Mouse (Mus musculus) neural tube, embryonic 12.5 days (tissue): ENCODE data around the gene Gm43517. TPM values are rescaled to one million over a fixed set of nuclear protein-coding genes. Genes with fewer than 3 reads are reported as not detected.
A peak's percentile ranks its signal among the peaks of the same experiment; 100 is the strongest.

Experiments used
- ATAC-seq: fragments of 200-750 bp; cut with Nextera tagmentation; 2 replicates; pipeline ENCODE4 v1.8.0; 2017; ENCODE audit warnings: low read depth, mild to moderate bottlenecking, moderate TSS enrichment, moderate library complexity; ENCODE audit not compliant: low FRiP score
- H3K27ac ChIP-seq: fragments of 300-500 bp; sonication (generic); 2 replicates; pipeline ENCODE4 v1.5.1; 2016
- H3K27me3 ChIP-seq: fragments of 300-500 bp; sonication (generic); replicated peaks from 2 replicates; pipeline ENCODE4 v1.6.1; 2016; ENCODE audit warnings: mild to moderate bottlenecking
- H3K36me3 ChIP-seq: fragments of 300-500 bp; sonication (generic); 2 replicates; pipeline ENCODE4 v1.6.1; 2016; ENCODE audit warnings: mild to moderate bottlenecking
- H3K4me1 ChIP-seq: fragments of 300-500 bp; sonication (generic); 2 replicates; pipeline ENCODE4 v1.6.1; 2016
- H3K4me2 ChIP-seq: fragments of 300-500 bp; sonication (generic); replicated peaks from 2 replicates; pipeline ENCODE4 v1.6.1; 2016; ENCODE audit warnings: mild to moderate bottlenecking
- H3K4me3 ChIP-seq: fragments of 300-500 bp; sonication (generic); 2 replicates; pipeline ENCODE4 v1.5.1; 2016
- H3K9ac ChIP-seq: fragments of 300-500 bp; sonication (generic); 2 replicates; pipeline ENCODE4 v1.6.1; 2016; ENCODE audit warnings: mild to moderate bottlenecking
- H3K9me3 ChIP-seq: fragments of 300-500 bp; sonication (generic); 2 replicates; pipeline ENCODE4 v1.6.1; 2016; ENCODE audit warnings: mild to moderate bottlenecking
- WGBS: fragments of 180-500 bp; shearing (Covaris S2); methylation state at CpG from one replicate; pipeline ENCODE4 v1.1.7; 2016; 5-methylcytosine and 5-hydroxymethylcytosine counted together
- polyA plus RNA-seq: library from polyadenylated mRNA; unstranded; fragments of >200 nt; fragmentation: Nextera tagmentation; extraction: Ambion mirVana; gene quantifications from 2 replicates; pipeline ENCODE4 v1.2.1, GENCODE M21; 2016

Gm43517 gene
- polyA plus RNA-seq, 1 experiment from 2014 or later: not detected

- peaks cover 8% of the 10 kb centered on the region; the same call in 1 of the 2 replicates for H3K4me1 ChIP-seq
- 3% methylated on average over 11 of the region's 11 CpGs for WGBS
- no peaks in the 10 kb centered on the region for H3K36me3 ChIP-seq
- no peak for ATAC-seq
- no peak overlapping the region for H3K9ac ChIP-seq
- H3K27me3 ChIP-seq: peaks cover 90% of the 10 kb centered on the region
- H3K9me3 ChIP-seq: no peaks in the 10 kb centered on the region
- no peak overlapping the region for H3K4me2 ChIP-seq
- no peak overlapping the region for H3K4me3 ChIP-seq
- no peak overlapping the region for H3K27ac ChIP-seq
Measured at GRCm38 (mm10) chr12:49379446-49379845, 5.5 kb upstream of the Gm43517 start.

GRCm38 (mm10) chr12:49380442-49380841 lies 4.5 kb upstream of the Gm43517 start:
- no peak overlapping the region for H3K4me2 ChIP-seq
- H3K27ac ChIP-seq: no peak overlapping the region
- WGBS: 0% methylated on average over 4 of the region's 4 CpGs

DNA sequence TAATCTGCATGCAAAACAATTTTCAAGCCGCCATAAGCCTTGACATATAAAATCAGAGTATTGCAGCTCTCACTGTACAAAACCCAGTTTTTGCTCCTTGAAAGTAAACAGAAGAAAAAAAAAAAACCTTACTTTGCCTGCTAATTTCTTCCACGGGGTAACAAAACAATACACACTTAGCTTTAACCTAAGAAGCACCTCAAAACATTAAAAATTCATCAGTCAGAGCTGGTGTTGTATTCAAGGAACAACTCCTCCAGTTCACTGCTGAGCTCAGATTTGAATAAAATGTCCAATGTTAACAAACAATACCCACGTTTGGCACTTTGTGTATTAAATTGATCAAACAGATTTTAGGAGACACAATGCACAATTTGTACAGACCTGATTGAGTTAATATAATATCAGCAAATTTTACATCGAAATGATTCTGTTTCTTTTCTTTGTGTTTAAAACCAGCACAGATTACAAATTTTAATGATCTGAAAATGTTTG lies 3.9 kb upstream of the Gm43517 start:
- H3K4me3 ChIP-seq: no peak overlapping the region
- peaks cover 10% of the 10 kb centered on the region; the same call in 1 of the 2 replicates for H3K4me1 ChIP-seq
- no peak overlapping the region for H3K4me2 ChIP-seq
- H3K27ac ChIP-seq: no peak overlapping the region
- WGBS: 4% methylated on average over 4 of the region's 4 CpGs
- no peak for ATAC-seq
- H3K36me3 ChIP-seq: no peaks in the 10 kb centered on the region
- no peaks in the 10 kb centered on the region for H3K9me3 ChIP-seq
- H3K9ac ChIP-seq: no peak overlapping the region
- peaks cover 93% of the 10 kb centered on the region for H3K27me3 ChIP-seq

More at GRCm38 (mm10) chr12:49380442-49380841, 4.5 kb upstream of the Gm43517 start:
- peaks cover 93% of the 10 kb centered on the region for H3K27me3 ChIP-seq
- no peaks in the 10 kb centered on the region for H3K36me3 ChIP-seq
- no peak overlapping the region for H3K9ac ChIP-seq
- H3K4me3 ChIP-seq: no peak overlapping the region
- H3K9me3 ChIP-seq: no peaks in the 10 kb centered on the region
- no peak for ATAC-seq
- H3K4me1 ChIP-seq: peaks cover 10% of the 10 kb centered on the region; the same call in 1 of the 2 replicates

DNA sequence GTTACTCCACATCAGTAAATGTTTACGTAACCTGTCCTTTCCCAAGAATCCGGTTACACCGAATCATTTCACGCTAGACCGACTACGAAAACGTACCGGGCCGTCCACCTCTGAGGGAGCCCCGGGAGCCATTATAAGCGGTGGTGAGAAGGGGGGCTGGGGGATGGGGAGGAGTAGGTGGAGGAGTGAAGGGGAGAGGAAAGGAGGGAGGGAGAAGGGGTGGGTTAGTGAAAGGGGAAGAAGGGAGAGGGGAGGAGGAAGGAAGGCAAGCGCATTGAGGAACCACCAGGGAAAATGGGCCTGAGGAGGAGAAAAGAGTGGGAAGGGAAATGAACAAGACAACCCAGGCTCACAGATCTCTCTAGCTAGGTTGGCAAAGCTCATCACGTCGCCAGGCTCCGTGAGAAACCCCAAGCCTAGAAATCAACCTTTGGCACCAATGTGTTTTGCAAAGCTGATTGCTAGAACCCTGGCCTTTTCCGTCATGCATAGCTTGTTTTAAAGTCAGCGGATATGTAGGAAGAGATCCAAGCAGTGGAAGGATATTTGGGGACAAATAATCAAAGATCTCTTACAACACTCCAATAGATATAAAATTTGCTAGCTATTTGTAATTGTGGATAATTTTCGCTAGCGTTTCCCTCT lies 3.1 kb upstream of the Gm43517 start:
- Histone ChIP-seq H3K36me3 (no peaks in the 10 kb centered on the region), H3K9me3 (no peaks in the 10 kb centered on the region), H3K27me3 (peaks cover 89% of the 10 kb centered on the region), H3K9ac (no peak overlapping the region), H3K27ac (no peak overlapping the region), H3K4me3 (no peak overlapping the region), H3K4me2 (no peak overlapping the region), H3K4me1 (peaks cover 10% of the 10 kb centered on the region; the same call in 1 of the 2 replicates)
- ATAC-seq: no peak
- under 1% methylated on average over 19 of the region's 19 CpGs for WGBS

- H3K9ac ChIP-seq: no peak within 1 kb of the TSS
- H3K9me3 ChIP-seq: no peaks in the 10 kb centered on the region
- H3K4me1 ChIP-seq: peaks cover 10% of the 10 kb centered on the region; the same call in 1 of the 2 replicates
- no peaks in the 10 kb centered on the region for H3K36me3 ChIP-seq
- H3K4me3 ChIP-seq: peak within 1 kb of the TSS; percentile 27
- H3K27ac ChIP-seq: no peak within 1 kb of the TSS
- peak within 1 kb of the TSS; percentile 51 for H3K4me2 ChIP-seq
- peak; percentile 33 for ATAC-seq
- peaks cover 81% of the 10 kb centered on the region for H3K27me3 ChIP-seq
- WGBS: under 1% methylated on average over 60 of the region's 61 CpGs
Measured at GRCm38 (mm10) chr12:49382565-49383520, 2.1 kb upstream of the Gm43517 start, which contains the start of gene Foxg1. Gene Foxg1 (plus strand): TSS chr12:49382660.

DNA sequence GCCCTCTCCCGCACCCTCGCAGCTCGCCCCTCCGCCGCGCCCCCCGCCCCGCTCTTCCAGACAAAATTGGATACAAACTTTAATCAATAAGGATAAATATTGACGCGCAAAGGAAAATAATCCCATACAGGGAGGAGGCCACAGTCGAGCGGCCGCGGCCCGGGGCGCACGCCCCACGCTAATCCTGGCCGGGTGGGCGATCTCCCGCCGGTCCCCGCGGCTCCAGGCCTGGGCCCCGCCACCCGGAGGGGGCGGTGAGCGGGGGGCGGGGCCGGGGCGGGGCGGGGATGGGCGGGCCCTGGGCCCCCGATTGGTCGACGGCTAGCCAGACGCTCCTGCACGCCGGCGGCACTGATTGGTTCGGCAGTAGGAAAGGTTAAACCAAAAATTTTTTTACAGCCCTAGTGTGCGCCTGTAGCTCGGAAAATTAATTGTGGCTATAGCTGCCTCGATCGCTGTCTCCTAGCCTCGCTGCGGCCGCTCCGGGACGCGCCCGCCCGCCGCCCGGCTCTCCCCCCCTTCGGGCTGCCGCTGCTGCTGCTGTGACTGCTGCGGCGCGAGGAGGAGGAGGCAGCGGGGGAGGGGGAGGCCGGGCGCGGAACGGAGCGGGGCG lies 1.3 kb upstream of the Gm43517 start:
- Histone ChIP-seq H3K4me3 (peak overlapping the region; percentile 27), H3K9ac (no peak overlapping the region), H3K27me3 (peaks cover 78% of the 10 kb centered on the region), H3K4me1 (peaks cover 10% of the 10 kb centered on the region; the same call in 1 of the 2 replicates), H3K36me3 (no peaks in the 10 kb centered on the region), H3K4me2 (peak overlapping the region; percentile 51), H3K27ac (no peak overlapping the region), H3K9me3 (no peaks in the 10 kb centered on the region)
- ATAC-seq: peak; percentile 87
- under 1% methylated on average over 55 of the region's 67 CpGs for WGBS

DNA sequence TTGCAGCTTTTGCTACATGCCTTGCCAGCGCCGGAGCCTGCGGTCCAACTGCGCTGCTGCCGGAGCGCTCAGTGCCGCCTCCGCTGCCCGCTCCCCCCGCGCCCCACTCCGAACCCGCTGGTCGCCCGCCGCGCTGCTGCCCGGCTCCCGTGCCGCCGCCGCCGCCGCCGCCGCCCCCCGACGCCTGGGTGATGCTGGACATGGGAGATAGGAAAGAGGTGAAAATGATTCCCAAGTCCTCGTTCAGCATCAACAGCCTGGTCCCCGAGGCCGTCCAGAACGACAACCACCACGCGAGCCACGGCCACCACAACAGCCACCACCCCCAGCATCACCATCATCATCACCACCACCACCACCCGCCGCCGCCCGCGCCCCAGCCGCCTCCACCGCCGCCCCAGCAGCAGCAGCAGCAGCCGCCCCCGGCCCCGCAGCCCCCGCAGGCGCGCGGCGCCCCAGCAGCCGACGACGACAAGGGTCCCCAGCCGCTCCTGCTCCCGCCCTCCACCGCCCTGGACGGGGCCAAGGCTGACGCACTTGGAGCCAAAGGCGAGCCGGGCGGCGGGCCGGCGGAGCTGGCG lies 589 bp upstream of the Gm43517 start:
- H3K27me3 ChIP-seq: peaks cover 73% of the 10 kb centered on the region
- H3K9me3 ChIP-seq: no peaks in the 10 kb centered on the region
- no peak for ATAC-seq
- peak overlapping the region; percentile 51 for H3K4me2 ChIP-seq
- 1% methylated on average over 65 of the region's 66 CpGs for WGBS
- no peaks in the 10 kb centered on the region for H3K36me3 ChIP-seq
- no peak overlapping the region for H3K9ac ChIP-seq
- peaks cover 10% of the 10 kb centered on the region; the same call in 1 of the 2 replicates for H3K4me1 ChIP-seq
- no peak overlapping the region for H3K27ac ChIP-seq
- H3K4me3 ChIP-seq: peak overlapping the region; percentile 13; the same call in 1 of the 2 replicates

DNA sequence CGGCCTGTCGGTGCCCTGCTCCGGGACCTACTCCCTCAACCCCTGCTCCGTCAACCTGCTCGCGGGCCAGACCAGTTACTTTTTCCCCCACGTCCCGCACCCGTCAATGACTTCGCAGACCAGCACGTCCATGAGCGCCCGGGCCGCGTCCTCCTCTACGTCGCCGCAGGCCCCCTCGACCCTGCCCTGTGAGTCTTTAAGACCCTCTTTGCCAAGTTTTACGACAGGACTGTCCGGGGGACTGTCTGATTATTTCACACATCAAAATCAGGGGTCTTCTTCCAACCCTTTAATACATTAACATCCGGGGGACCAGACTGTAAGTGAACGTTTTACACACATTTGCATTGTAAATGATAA lies 637 bp downstream of the Gm43517 start:
- Histone ChIP-seq H3K36me3 (no peaks in the 10 kb centered on the region), H3K4me3 (no peak overlapping the region), H3K27me3 (peaks cover 70% of the 10 kb centered on the region), H3K4me1 (peaks cover 10% of the 10 kb centered on the region; the same call in 1 of the 2 replicates), H3K9ac (no peak overlapping the region), H3K9me3 (no peaks in the 10 kb centered on the region), H3K4me2 (no peak overlapping the region), H3K27ac (no peak overlapping the region)
- WGBS: under 1% methylated on average over 23 of the region's 23 CpGs
- peak; percentile 7; the same call in 1 of the 2 replicates for ATAC-seq

- no peaks in the 10 kb centered on the region for H3K9me3 ChIP-seq
- H3K27me3 ChIP-seq: peaks cover 74% of the 10 kb centered on the region
- no peak overlapping the region for H3K27ac ChIP-seq
- peaks cover 10% of the 10 kb centered on the region; the same call in 1 of the 2 replicates for H3K4me1 ChIP-seq
- no peak overlapping the region for H3K9ac ChIP-seq
- ATAC-seq: no peak
- WGBS: 12% methylated on average over 10 of the region's 10 CpGs
- H3K4me3 ChIP-seq: no peak overlapping the region
- no peaks in the 10 kb centered on the region for H3K36me3 ChIP-seq
- no peak overlapping the region for H3K4me2 ChIP-seq
Measured at GRCm38 (mm10) chr12:49386081-49386805, 1.3 kb downstream of the Gm43517 start.

DNA sequence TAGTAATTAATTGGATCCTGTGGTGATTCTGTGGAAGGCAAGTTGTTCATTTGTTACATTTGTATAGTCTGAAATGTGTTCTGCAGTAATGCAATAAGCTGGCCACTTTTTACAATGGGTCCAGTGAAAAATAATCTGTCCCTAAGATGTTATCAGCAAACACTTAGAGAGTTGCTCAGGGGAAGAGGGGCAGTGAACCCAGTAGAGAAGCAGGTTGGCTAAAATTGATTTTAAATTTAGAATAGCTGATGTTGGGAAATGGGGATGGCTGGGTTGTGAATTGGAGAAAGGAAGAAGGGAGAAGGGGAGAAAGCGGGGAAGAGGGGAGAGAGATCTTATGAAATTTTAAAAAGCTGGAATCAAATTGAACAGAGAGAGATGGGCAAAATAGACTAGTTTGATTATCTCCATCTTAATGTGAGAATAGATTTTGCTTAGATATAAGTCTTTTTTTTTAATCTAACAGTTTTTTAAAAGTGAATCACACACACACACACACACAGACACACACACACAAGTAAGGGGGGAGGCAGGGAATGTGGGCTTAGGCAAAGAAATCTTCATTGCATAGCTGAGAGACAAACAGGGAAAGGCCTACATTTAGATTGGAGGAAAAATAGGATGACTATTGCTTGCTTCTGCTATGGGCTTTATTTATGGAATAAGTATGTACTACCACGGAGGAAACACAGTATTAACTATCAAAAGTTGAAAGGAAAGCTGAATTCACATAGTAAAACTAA lies 3.1 kb downstream of the Gm43517 start:
- H3K4me3 ChIP-seq: no peak overlapping the region
- no peaks in the 10 kb centered on the region for H3K36me3 ChIP-seq
- no peak overlapping the region for H3K27ac ChIP-seq
- H3K4me1 ChIP-seq: peaks cover 9% of the 10 kb centered on the region; the same call in 1 of the 2 replicates
- H3K9me3 ChIP-seq: no peaks in the 10 kb centered on the region
- H3K27me3 ChIP-seq: peaks cover 74% of the 10 kb centered on the region
- H3K9ac ChIP-seq: no peak overlapping the region
- no peak overlapping the region for H3K4me2 ChIP-seq
- ATAC-seq: no peak
- WGBS: 4% methylated on average over 2 of the region's 2 CpGs
